Mouse (Mus musculus): ENCODE measurements around the gene Tnrc6b. TPM values are rescaled to one million over a fixed set of nuclear protein-coding genes. Genes with fewer than 3 reads are reported as not detected.
A peak's percentile ranks its signal among the peaks of the same experiment; 100 is the strongest.

The Tnrc6b gene
- polyA plus RNA-seq, 1 experiment: 8.2 TPM

DNA sequence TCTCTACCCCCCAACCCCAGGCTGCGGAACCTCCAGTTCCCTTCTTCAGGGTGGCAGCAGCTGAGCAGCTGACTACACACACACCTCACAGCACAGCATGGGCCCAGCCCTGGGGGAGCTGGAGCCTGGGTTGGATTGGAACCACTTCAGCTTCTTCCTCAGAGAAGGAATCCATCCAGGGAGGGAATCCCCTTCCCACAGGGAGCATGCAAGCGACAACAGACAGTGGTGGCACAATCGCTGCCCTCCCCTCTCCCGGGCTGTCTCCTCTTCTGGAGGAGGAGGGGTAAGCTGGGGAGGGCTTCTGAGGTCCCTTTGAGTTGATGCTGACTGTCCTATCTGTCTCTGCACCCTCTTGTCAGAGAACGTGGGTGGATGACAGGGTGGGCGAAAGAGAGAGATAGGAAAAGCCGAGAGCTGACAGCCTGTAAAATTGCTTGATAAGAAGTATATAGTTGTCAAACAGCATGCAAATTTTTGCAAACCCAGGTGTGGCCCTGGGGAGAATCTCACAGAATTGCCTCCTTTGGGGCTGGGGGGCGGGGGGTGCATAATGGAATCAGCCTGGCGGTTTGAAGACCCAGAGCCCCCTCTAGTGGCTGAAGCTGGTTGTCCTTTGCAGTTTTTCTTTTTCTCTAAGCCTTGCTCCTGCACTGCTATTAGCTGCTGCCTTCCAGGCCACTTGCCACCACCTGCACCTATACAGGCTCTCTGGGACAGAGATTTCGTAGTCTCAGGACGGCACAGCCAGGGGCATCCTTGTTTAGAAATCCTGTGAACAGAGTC is 16.8 kb upstream of the Tnrc6b start:
- TF ChIP-seq GATA1 (IDR thresholded peaks at IDR 0.05; ENCODE audit: low read length) (no peak), TAL1 (IDR thresholded peaks at IDR 0.05; ENCODE audit: low read length) (no peak)
- Histone ChIP-seq H3K9me3 (ENCODE audit: control insufficient read depth, low read length) (peaks cover 4% of the 10 kb centered on the region), H3K4me1 (ENCODE audit: control insufficient read depth) (peaks cover 1% of the 10 kb centered on the region; the same call in 1 of the 2 replicates), H3K36me3 (ENCODE audit: control insufficient read depth) (no peaks in the 10 kb centered on the region; the same call in 1 of the 2 replicates), H3K4me3 (replicated peaks) (no peak overlapping the region), H3K27me3 (ENCODE audit: control insufficient read depth) (peaks cover 18% of the 10 kb centered on the region)

- Histone ChIP-seq H3K9me3 (ENCODE audit: control insufficient read depth, low read length) (peaks cover 4% of the 10 kb centered on the region), H3K4me1 (ENCODE audit: control insufficient read depth) (no peaks in the 10 kb centered on the region; the same call in 1 of the 2 replicates), H3K4me3 (replicated peaks) (no peak overlapping the region), H3K36me3 (ENCODE audit: control insufficient read depth) (no peaks in the 10 kb centered on the region; the same call in 1 of the 2 replicates), H3K27me3 (ENCODE audit: control insufficient read depth) (peaks cover 18% of the 10 kb centered on the region)
- TF ChIP-seq GATA1 (IDR thresholded peaks at IDR 0.05; ENCODE audit: low read length): no peak
- TF ChIP-seq TAL1 (IDR thresholded peaks at IDR 0.05; ENCODE audit: low read length): no peak
Observed at GRCm38 (mm10) chr15:80697564-80697963, 13.5 kb upstream of the Tnrc6b start.

- Histone ChIP-seq H3K27me3 (ENCODE audit: control insufficient read depth) (peaks cover 8% of the 10 kb centered on the region), H3K4me1 (ENCODE audit: control insufficient read depth) (peaks cover 10% of the 10 kb centered on the region), H3K9me3 (ENCODE audit: control insufficient read depth, low read length) (no peaks in the 10 kb centered on the region), H3K36me3 (ENCODE audit: control insufficient read depth) (no peaks in the 10 kb centered on the region), H3K4me3 (replicated peaks) (no peak overlapping the region)
- no peak for TF ChIP-seq GATA1 (IDR thresholded peaks at IDR 0.05; ENCODE audit: low read length)
- TF ChIP-seq TAL1 (IDR thresholded peaks at IDR 0.05; ENCODE audit: low read length): no peak
Observed at GRCm38 (mm10) chr15:80701481-80702257, 9.4 kb upstream of the Tnrc6b start.

DNA sequence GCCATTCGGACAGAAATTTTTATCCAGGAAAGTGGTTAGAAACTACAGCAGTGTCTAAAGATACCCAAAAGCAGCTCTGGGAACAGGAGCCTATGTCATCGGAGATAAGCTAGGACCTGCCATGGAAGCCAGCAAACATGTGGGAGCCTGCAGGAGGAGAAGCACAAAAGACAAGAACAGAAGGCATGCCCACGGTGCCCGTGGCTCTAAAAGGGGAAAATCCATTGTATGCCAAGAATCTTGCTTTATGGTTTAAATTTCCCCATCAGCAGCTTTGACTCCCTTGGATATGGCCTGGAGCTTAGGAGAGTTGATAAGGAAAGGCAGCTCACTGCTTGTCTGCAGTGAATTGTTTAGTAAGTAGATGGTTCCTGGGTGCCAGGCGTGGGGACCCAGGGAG is 8.2 kb upstream of the Tnrc6b start:
- H3K4me1 ChIP-seq (ENCODE audit: control insufficient read depth): peaks cover 18% of the 10 kb centered on the region

DNA sequence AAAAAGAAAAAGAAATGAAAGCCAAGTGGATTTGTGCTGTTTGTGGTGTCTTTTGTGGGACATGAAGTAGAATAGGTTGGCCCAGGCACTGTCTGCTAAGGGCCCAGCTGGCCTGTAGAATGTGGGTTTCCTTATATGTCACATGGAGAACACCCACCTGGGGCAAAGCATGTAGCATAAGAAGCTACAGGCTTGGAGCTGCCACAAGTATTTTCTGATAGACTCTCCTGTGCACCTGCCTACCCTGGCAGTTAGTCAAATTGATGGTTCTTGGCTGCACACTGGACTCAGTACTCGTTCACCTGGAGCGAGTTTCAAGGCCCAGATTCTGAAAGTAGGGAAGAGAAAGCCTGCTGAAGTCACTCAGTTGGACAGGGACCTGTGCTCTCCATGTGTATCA is 7.6 kb upstream of the Tnrc6b start:
- Histone ChIP-seq H3K9me3 (ENCODE audit: control insufficient read depth, low read length) (no peaks in the 10 kb centered on the region), H3K27me3 (ENCODE audit: control insufficient read depth) (peaks cover 3% of the 10 kb centered on the region), H3K4me1 (ENCODE audit: control insufficient read depth) (peaks cover 18% of the 10 kb centered on the region), H3K4me3 (replicated peaks) (no peak overlapping the region), H3K36me3 (ENCODE audit: control insufficient read depth) (no peaks in the 10 kb centered on the region)
- no peak for TF ChIP-seq TAL1 (IDR thresholded peaks at IDR 0.05; ENCODE audit: low read length)
- TF ChIP-seq GATA1 (IDR thresholded peaks at IDR 0.05; ENCODE audit: low read length): no peak

More for the DNA sequence above, 8.2 kb upstream of the Tnrc6b start:
- H3K4me3 ChIP-seq (replicated peaks): no peak overlapping the region
- no peak for TF ChIP-seq TAL1 (IDR thresholded peaks at IDR 0.05; ENCODE audit: low read length)
- TF ChIP-seq GATA1 (IDR thresholded peaks at IDR 0.05; ENCODE audit: low read length): no peak
- peaks cover 3% of the 10 kb centered on the region for H3K27me3 ChIP-seq (ENCODE audit: control insufficient read depth)
- H3K36me3 ChIP-seq (ENCODE audit: control insufficient read depth): no peaks in the 10 kb centered on the region
- no peaks in the 10 kb centered on the region for H3K9me3 ChIP-seq (ENCODE audit: control insufficient read depth, low read length)

- peaks cover 18% of the 10 kb centered on the region for H3K4me1 ChIP-seq (ENCODE audit: control insufficient read depth)
- no peak for TF ChIP-seq TAL1 (IDR thresholded peaks at IDR 0.05; ENCODE audit: low read length)
- no peak for TF ChIP-seq GATA1 (IDR thresholded peaks at IDR 0.05; ENCODE audit: low read length)
- H3K36me3 ChIP-seq (ENCODE audit: control insufficient read depth): no peaks in the 10 kb centered on the region
- no peak overlapping the region for H3K4me3 ChIP-seq (replicated peaks)
- no peaks in the 10 kb centered on the region for H3K9me3 ChIP-seq (ENCODE audit: control insufficient read depth, low read length)
- peaks cover 3% of the 10 kb centered on the region for H3K27me3 ChIP-seq (ENCODE audit: control insufficient read depth)
Observed at GRCm38 (mm10) chr15:80704267-80704666, 6.8 kb upstream of the Tnrc6b start.

DNA sequence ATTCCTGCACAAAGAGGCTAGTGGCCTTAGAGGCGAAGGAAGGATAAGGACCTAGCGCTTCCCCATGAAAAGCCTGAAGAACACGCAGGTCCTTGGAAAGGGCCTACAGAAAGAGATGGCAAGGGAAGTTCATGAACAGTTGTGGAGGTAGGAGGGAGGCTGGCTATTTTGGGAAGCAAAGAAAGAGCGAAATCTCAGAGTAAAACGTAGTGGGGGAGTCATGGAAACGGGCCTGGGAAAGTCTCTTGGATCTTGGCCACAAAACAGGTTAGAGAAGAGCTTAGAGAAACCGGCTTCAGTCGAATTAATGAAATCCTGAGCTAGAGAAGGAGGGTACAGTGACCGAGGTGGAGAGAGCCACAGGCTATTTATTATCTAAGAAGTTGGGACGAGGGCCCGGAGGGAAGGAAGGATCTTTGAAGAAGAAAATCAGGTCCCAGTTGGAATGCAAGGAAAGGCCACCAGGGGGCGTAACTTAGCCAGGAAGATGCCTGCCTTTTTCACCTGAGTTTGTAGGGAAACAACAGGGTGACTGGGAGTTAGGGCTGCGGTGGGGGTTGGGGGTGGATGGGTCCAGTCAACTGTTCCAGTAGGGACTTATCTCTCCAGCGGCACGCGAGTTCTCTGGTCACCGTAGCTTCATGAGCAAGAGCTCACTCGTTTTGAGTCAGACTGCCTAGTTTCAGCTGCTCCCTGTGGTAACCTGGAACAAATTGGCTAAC is 5.1 kb upstream of the Tnrc6b start:
- Histone ChIP-seq H3K4me3 (replicated peaks) (peak overlapping the region; percentile 44), H3K36me3 (ENCODE audit: control insufficient read depth) (no peaks in the 10 kb centered on the region), H3K9me3 (ENCODE audit: control insufficient read depth, low read length) (no peaks in the 10 kb centered on the region), H3K4me1 (ENCODE audit: control insufficient read depth) (peaks cover 28% of the 10 kb centered on the region), H3K27me3 (ENCODE audit: control insufficient read depth) (peaks cover 3% of the 10 kb centered on the region)
- TF ChIP-seq GATA1 (IDR thresholded peaks at IDR 0.05; ENCODE audit: low read length) (no peak), TAL1 (IDR thresholded peaks at IDR 0.05; ENCODE audit: low read length) (no peak)

- Histone ChIP-seq H3K4me3 (replicated peaks) (peak overlapping the region; percentile 44), H3K36me3 (ENCODE audit: control insufficient read depth) (no peaks in the 10 kb centered on the region), H3K4me1 (ENCODE audit: control insufficient read depth) (peaks cover 28% of the 10 kb centered on the region), H3K9me3 (ENCODE audit: control insufficient read depth, low read length) (no peaks in the 10 kb centered on the region), H3K27me3 (ENCODE audit: control insufficient read depth) (peaks cover 3% of the 10 kb centered on the region)
- no peak for TF ChIP-seq TAL1 (IDR thresholded peaks at IDR 0.05; ENCODE audit: low read length)
- no peak for TF ChIP-seq GATA1 (IDR thresholded peaks at IDR 0.05; ENCODE audit: low read length)
Observed at GRCm38 (mm10) chr15:80706596-80706995, 4.5 kb upstream of the Tnrc6b start.

Measured in erythroblast, embryonic 14.5 days (primary cell).